Mouse (Mus musculus) liver, embryonic 11.5 days (tissue): Measurements from ENCODE around the gene Hnrnpm. TPM values are rescaled to one million over a fixed set of nuclear protein-coding genes. Genes with fewer than 3 reads are reported as not detected.

Experiments
- ATAC-seq: fragments of 200-750 bp; cut with Nextera tagmentation; replicated peaks from 2 replicates; pipeline ENCODE4 v1.8.0; 2017; ENCODE audit warnings: moderate number of reproducible peaks, mild to moderate bottlenecking, moderate TSS enrichment, moderate library complexity; ENCODE audit not compliant: low FRiP score
- DNase-seq: peaks from one replicate; pipeline ENCODE4 v3.0.0-alpha.2; 2017; ENCODE audit warnings: low spot score
- H3K27ac ChIP-seq: fragments of 300-500 bp; sonication (generic); 2 replicates; pipeline ENCODE4 v1.5.1; 2014; ENCODE audit warnings: mild to moderate bottlenecking, low read depth, low read length, control low read depth
- H3K27me3 ChIP-seq: fragments of 300-500 bp; sonication (generic); replicated peaks from 2 replicates; pipeline ENCODE4 v1.6.1; 2014; ENCODE audit warnings: low read length, mixed read lengths; ENCODE audit not compliant: control insufficient read depth, insufficient read depth
- H3K36me3 ChIP-seq: fragments of 300-500 bp; sonication (generic); 2 replicates; pipeline ENCODE4 v1.6.1; 2014; ENCODE audit warnings: mild to moderate bottlenecking, low read length, moderate library complexity, mixed read lengths; ENCODE audit not compliant: control insufficient read depth, insufficient read depth
- H3K4me1 ChIP-seq: fragments of 300-500 bp; sonication (generic); replicated peaks from 2 replicates; pipeline ENCODE4 v1.6.1; 2014; ENCODE audit warnings: low read length, mixed read lengths; ENCODE audit not compliant: control insufficient read depth, insufficient read depth
- H3K4me2 ChIP-seq: fragments of 300-500 bp; sonication (generic); 2 replicates; pipeline ENCODE4 v1.6.1; 2014; ENCODE audit warnings: mild to moderate bottlenecking, control low read depth, moderate library complexity
- H3K4me3 ChIP-seq: fragments of 300-500 bp; sonication (generic); 2 replicates; pipeline ENCODE4 v1.5.1; 2014; ENCODE audit warnings: low read depth, low read length, control low read depth
- H3K9ac ChIP-seq: fragments of 300-500 bp; sonication (generic); 2 replicates; pipeline ENCODE4 v1.6.1; 2014; ENCODE audit warnings: low read depth, low read length, control low read depth
- H3K9me3 ChIP-seq: fragments of 300-500 bp; sonication (generic); 2 replicates; pipeline ENCODE4 v1.6.1; 2016; ENCODE audit warnings: low read length, inconsistent platforms, mixed read lengths; ENCODE audit not compliant: control insufficient read depth
- WGBS: fragments of 180-500 bp; shearing (Covaris S2); extraction: QIAGEN DNeasy Blood & Tissue Kit; methylation state at CpG from one replicate; pipeline ENCODE4 v1.1.7; 2014; 5-methylcytosine and 5-hydroxymethylcytosine counted together
- polyA plus RNA-seq: library from polyadenylated mRNA; unstranded; fragments of >200 nt; fragmentation: Nextera tagmentation; extraction: Ambion mirVana; gene quantifications from 2 replicates; pipeline ENCODE4 v1.2.1, GENCODE M21; 2014

Hnrnpm gene
- polyA plus RNA-seq, 1 experiment from 2014 or later, result 410 TPM

DNA sequence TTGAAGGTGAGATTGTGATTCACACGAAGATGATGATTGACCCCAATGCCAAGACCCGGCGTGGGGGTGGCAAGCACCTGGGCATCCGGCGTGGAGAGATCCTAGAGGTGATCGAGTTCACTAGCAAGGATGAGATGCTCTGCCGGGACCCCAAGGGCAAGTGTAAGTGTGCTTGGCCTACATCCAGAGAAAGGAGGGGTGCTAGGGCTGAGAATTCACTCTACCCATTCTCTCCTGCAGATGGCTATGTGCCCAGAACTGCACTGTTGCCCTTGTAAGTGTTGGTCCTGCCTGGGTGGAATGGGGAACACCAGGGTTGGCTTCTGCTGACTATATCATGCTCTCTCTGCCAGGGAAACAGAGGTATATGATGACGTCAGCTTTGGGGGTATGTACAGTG is 41.6 kb downstream of the Hnrnpm start:
- H3K9me3 ChIP-seq, result no peaks in the 10 kb centered on the region
- no peak for ATAC-seq
- no peak overlapping the region for H3K4me2 ChIP-seq
- H3K27ac ChIP-seq, result no peak overlapping the region
- H3K27me3 ChIP-seq, result no peaks in the 10 kb centered on the region
- peaks cover 55% of the 10 kb centered on the region for H3K36me3 ChIP-seq
- no peak for DNase-seq
- H3K4me1 ChIP-seq, result peaks cover 8% of the 10 kb centered on the region
- WGBS, result 95% methylated on average over 8 of the region's 8 CpGs
- H3K4me3 ChIP-seq, result no peak overlapping the region
- H3K9ac ChIP-seq, result no peak overlapping the region

DNA sequence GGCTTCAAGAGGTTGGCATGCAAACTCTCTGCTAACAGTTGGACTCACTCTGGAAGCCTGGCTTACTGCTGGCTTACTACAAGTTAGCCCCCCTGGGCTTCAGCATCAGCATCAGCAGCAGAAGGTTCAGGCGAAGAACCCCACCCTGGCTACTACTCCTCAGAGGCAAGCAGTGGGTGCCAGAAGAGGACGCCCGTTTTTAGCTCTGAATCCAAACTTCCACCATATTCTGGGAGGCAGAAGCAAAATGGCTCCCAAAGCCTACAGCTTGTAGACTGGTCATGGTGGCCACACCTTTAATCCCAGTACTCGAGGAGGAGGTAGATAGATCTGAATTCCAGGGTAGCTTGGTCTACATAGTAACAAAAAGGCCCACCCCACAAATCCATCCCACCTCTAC is 42.6 kb downstream of the Hnrnpm start:
- Histone ChIP-seq H3K9me3 (no peaks in the 10 kb centered on the region), H3K27ac (no peak overlapping the region), H3K36me3 (peaks cover 46% of the 10 kb centered on the region), H3K4me2 (no peak overlapping the region), H3K4me3 (no peak overlapping the region), H3K4me1 (peaks cover 13% of the 10 kb centered on the region), H3K27me3 (no peaks in the 10 kb centered on the region), H3K9ac (no peak overlapping the region)
- no peak for DNase-seq
- no peak for ATAC-seq
- WGBS, result 91% methylated on average over 4 of the region's 4 CpGs

DNA sequence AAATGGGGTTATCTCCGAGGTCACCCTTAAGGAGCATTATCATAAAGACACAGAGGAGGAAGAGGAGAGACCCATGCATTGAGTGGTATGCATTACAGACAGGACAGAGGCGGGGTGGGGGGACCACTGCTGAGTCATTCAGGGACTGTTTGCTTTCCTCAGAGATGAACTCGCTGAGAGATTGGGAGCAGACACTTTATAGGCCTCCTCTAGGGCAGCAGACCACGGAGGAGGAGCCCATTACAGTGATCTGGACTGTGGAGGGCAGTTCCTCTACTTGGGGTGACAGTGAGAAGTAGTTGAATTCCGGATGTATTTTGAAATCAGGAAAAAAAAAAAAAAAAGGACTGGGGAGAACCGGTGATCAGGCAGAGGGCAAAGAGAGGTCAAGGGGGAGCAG is 46.9 kb downstream of the Hnrnpm start:
- 32% methylated on average over 6 of the region's 6 CpGs for WGBS
- Histone ChIP-seq H3K4me3 (no peak overlapping the region), H3K27ac (no peak overlapping the region), H3K4me2 (no peak overlapping the region), H3K36me3 (peaks cover 10% of the 10 kb centered on the region), H3K9ac (no peak overlapping the region), H3K27me3 (no peaks in the 10 kb centered on the region), H3K9me3 (no peaks in the 10 kb centered on the region), H3K4me1 (peaks cover 13% of the 10 kb centered on the region)
- ATAC-seq, result peak; percentile 64
- DNase-seq, result peak; percentile 31

DNA sequence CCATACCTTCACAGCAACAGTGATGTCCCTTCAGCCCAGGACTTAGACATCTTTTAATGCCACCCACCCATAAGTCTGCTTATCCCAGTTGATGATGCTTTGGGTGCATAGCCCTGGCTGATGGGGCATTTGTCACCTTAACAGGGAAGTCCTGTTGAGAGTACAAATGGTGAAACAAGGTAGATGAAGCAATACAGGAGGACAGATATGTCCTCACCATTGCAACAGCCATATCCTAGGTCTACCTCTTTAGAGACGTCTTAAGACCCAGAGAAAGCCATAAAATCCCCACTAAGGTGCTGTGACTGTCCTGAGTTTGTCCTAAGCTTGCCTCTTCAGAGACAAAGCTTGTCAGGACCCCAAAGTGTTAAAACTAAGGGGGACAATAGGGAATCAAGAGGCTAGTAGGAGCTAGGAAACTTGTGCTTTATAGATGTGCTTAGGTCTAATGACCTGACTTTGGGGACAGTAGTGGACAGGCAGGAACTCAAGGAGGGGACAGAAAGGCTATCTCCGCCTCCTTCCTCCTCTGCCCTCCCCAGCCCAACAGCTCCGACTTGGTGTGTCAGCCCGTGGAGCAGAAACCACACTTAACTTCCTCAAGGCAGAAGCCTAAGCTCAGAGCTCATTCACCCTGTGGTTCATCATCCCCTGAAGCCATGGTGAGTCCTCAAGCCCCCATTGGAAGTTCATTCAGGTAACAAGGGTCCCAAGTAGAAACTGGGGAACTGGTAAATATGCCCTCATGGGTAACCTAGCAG is 49.0 kb downstream of the Hnrnpm start, which contains the start of gene Pram1:
Pram1 (plus strand) TSS at position 541 of the 761 bp plus-strand sequence.
- H3K27me3 ChIP-seq, result no peaks in the 10 kb centered on the region
- DNase-seq, result peak; percentile 9
- no peak within 1 kb of the TSS for H3K4me2 ChIP-seq
- H3K4me3 ChIP-seq, result no peak within 1 kb of the TSS
- no peaks in the 10 kb centered on the region for H3K36me3 ChIP-seq
- no peak within 1 kb of the TSS for H3K9ac ChIP-seq
- WGBS, result 48% methylated on average over 4 of the region's 4 CpGs
- no peak within 1 kb of the TSS for H3K27ac ChIP-seq
- no peak for ATAC-seq
- H3K4me1 ChIP-seq, result peaks cover 13% of the 10 kb centered on the region
- H3K9me3 ChIP-seq, result no peaks in the 10 kb centered on the region

DNA sequence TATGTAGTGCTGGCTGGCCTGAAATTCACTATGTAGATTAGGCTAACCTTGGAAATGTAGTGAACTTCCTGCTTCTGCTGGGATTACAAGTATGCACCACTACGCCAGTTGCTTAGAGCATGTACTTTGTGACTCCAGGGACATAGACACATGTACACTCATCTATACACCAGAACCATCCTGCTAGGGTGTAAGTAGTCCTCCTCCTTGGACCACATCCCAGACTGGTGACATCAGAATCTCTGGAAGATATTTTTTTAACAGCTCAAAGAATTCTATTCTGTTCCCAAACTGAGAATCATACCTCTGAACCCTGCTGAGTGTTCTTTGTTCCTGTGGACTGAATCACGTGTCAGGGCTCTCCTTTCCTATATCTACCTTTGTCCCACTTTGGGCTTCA is 49.6 kb downstream of the Hnrnpm start:
- H3K9ac ChIP-seq, result no peak overlapping the region
- peaks cover under 1% of the 10 kb centered on the region; the same call in 1 of the 2 replicates for H3K36me3 ChIP-seq
- no peak overlapping the region for H3K27ac ChIP-seq
- H3K27me3 ChIP-seq, result no peaks in the 10 kb centered on the region
- H3K4me1 ChIP-seq, result peaks cover 13% of the 10 kb centered on the region
- WGBS, result 95% methylated on average over 2 of the region's 2 CpGs
- H3K4me3 ChIP-seq, result no peak overlapping the region
- no peak for ATAC-seq
- DNase-seq, result peak; percentile 24
- no peak overlapping the region for H3K4me2 ChIP-seq
- H3K9me3 ChIP-seq, result no peaks in the 10 kb centered on the region

DNA sequence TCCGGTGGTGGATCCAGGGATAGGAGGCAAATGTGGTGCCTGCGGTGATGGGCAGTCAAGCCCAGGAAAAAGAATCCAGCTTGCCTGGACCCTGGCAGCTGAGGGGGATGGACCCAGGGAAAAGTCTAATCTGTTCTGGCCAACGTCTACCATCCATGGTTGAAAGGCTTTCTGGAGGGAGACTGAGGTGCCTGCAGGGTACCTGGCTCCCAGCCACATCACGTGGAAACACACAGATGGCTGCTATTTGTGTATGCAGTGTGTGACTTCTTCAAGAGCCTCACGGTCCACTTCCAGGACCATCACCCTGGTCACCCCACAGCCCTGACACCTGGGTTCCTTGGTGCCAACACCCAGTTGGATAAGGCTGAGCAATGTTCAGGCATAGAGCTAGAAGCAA is 54.9 kb downstream of the Hnrnpm start:
- H3K4me3 ChIP-seq, result no peak overlapping the region
- H3K9ac ChIP-seq, result no peak overlapping the region
- no peaks in the 10 kb centered on the region for H3K9me3 ChIP-seq
- H3K4me1 ChIP-seq, result peaks cover 11% of the 10 kb centered on the region
- peaks cover 5% of the 10 kb centered on the region; the same call in 1 of the 2 replicates for H3K36me3 ChIP-seq
- no peak for ATAC-seq
- no peak overlapping the region for H3K4me2 ChIP-seq
- peak; percentile 29 for DNase-seq
- 88% methylated on average over 5 of the region's 5 CpGs for WGBS
- H3K27me3 ChIP-seq, result no peaks in the 10 kb centered on the region
- H3K27ac ChIP-seq, result no peak overlapping the region

DNA sequence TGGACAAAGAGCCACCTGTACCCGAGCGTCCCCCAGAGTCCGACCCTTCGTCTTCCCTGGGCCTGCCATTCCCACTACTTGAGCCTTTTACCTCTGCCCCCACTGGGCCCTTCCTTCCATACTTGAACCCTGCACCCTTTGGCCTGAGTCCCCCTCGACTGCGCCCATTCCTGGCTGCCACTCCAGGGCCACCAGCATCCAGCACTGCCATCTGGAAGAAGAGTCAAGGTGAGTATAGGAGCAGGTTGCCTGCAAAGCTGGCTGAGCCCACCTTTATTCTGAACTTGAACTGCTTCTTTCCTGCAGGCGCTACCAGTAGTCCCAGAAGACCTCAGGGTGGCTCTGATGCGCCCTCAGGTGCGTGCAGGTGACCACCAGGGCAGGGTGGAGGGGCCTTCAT is 55.4 kb downstream of the Hnrnpm start:
- Histone ChIP-seq H3K4me3 (no peak overlapping the region), H3K9ac (no peak overlapping the region), H3K4me1 (peaks cover 11% of the 10 kb centered on the region), H3K27me3 (no peaks in the 10 kb centered on the region), H3K27ac (no peak overlapping the region), H3K4me2 (no peak overlapping the region), H3K9me3 (no peaks in the 10 kb centered on the region), H3K36me3 (peaks cover 5% of the 10 kb centered on the region; the same call in 1 of the 2 replicates)
- whole genome bisulfite sequencing, result 94% methylated on average over 9 of the region's 9 CpGs
- DNase-seq, result peak; percentile 29
- ATAC-seq, result no peak

- H3K9ac ChIP-seq, result no peak overlapping the region; the same call in 1 of the 2 replicates
- ATAC-seq, result no peak
Measured at GRCm38 (mm10) chr17:33630171-33630895, 56.3 kb downstream of the Hnrnpm start.

More at GRCm38 (mm10) chr17:33630171-33630895, 56.3 kb downstream of the Hnrnpm start:
- Histone ChIP-seq H3K4me2 (peak overlapping the region; percentile 90), H3K9me3 (no peaks in the 10 kb centered on the region), H3K27me3 (no peaks in the 10 kb centered on the region), H3K4me1 (peaks cover 11% of the 10 kb centered on the region), H3K27ac (peak overlapping the region; percentile 85), H3K4me3 (peak overlapping the region; percentile 59), H3K36me3 (peaks cover 5% of the 10 kb centered on the region; the same call in 1 of the 2 replicates)
- peak; percentile 29 for DNase-seq
- 85% methylated on average over 13 of the region's 13 CpGs for WGBS
